In genomic region chr17:23585721-23586491, GRCm38 (mm10) we compare ENCODE assay signal across 8 mouse cellular contexts. TPM values are rescaled to one million over a fixed set of nuclear protein-coding genes. Genes with fewer than 3 reads are reported as not detected.
A peak's percentile ranks its signal among the peaks of the same experiment; 100 is the strongest.
DNase-seq lines count a peak whose midpoint lies in the region; ATAC-seq lines count a peak whose summit lies in the region.
"Had no signal": no experiment of that assay in that cellular context is flagged by ENCODE, and none has a peak within 500 bp of the region (broad histone marks: within the 10 kb centered on the region; RNA-seq: fewer than 3 reads in every experiment).

No protein-coding gene starts in this region.

- peak overlapping the region; percentile 70 for H3K9ac ChIP-seq in midbrain, embryonic 11.5 days (ENCODE audit: low read length)
- H3K9ac ChIP-seq in stomach, embryonic 16.5 days (ENCODE audit: low read length), result peak overlapping the region; percentile 90

- H3K4me2 ChIP-seq in midbrain, embryonic 11.5 days, result peak overlapping the region; percentile 80
- H3K4me2 ChIP-seq in stomach, embryonic 16.5 days (ENCODE audit: low read depth, low read length), result peak overlapping the region; percentile 87

- ATAC-seq in midbrain, embryonic 11.5 days (ENCODE audit: low FRiP score), result peak; percentile 89
- ATAC-seq in stomach, embryonic 16.5 days (ENCODE audit: insufficient read depth, low FRiP score), result peak; percentile 82

- no peaks in the 10 kb centered on the region for H3K9me3 ChIP-seq in midbrain, embryonic 11.5 days (ENCODE audit: control insufficient read depth, low read length)
- no peaks in the 10 kb centered on the region for H3K9me3 ChIP-seq in stomach, embryonic 16.5 days (replicated peaks; ENCODE audit: control insufficient read depth, low read length)

- WGBS in midbrain, embryonic 11.5 days, result under 1% methylated on average over 22 of the region's 22 CpGs
- WGBS in stomach, embryonic 16.5 days, result under 1% methylated on average over 22 of the region's 22 CpGs

- H3K27ac ChIP-seq in midbrain, embryonic 11.5 days (ENCODE audit: low read depth, low read length), result no peak overlapping the region
- H3K27ac ChIP-seq in stomach, embryonic 16.5 days (ENCODE audit: low read length), result no peak overlapping the region

- no peaks in the 10 kb centered on the region for H3K27me3 ChIP-seq in midbrain, embryonic 11.5 days (ENCODE audit: control insufficient read depth, insufficient read depth, low read length)
- H3K27me3 ChIP-seq in stomach, embryonic 16.5 days (ENCODE audit: control insufficient read depth, insufficient read depth, low read length), result no peaks in the 10 kb centered on the region

- peak; percentile 10 for DNase-seq in adrenal gland, postnatal 25 days
- peak; percentile 46 to 75 for DNase-seq in cerebellum, postnatal 4 days (ENCODE audit: low spot score in 2 of 2)
- DNase-seq in gastrocnemius, postnatal 4 days (ENCODE audit: low spot score in 2 of 2), result peak; percentile 41 to 58
- peak; percentile 31 for DNase-seq in kidney, adult 11 months
- DNase-seq in left cerebral cortex, postnatal 36 days (ENCODE audit: low spot score in 2 of 2), result peak; percentile 66 to 68
- DNase-seq in midbrain, embryonic 11.5 days (ENCODE audit: low spot score, missing footprints), result peak; percentile 97

- H3K36me3 ChIP-seq in midbrain, embryonic 11.5 days (ENCODE audit: control insufficient read depth, insufficient read depth, low read length), result peaks cover 3% of the 10 kb centered on the region; the same call in 1 of the 2 replicates
- H3K36me3 ChIP-seq in stomach, embryonic 16.5 days (ENCODE audit: control insufficient read depth, insufficient read depth, low read length), result no peaks in the 10 kb centered on the region

- H3K4me3 ChIP-seq in midbrain, embryonic 11.5 days (ENCODE audit: low read depth, low read length), result peak overlapping the region; percentile 46
- H3K4me3 ChIP-seq in stomach, embryonic 16.5 days (replicated peaks; ENCODE audit: low read length), result peak overlapping the region; percentile 82

- peaks cover 11% of the 10 kb centered on the region for H3K4me1 ChIP-seq in midbrain, embryonic 11.5 days (ENCODE audit: control insufficient read depth, insufficient read depth, low read length)
- H3K4me1 ChIP-seq in stomach, embryonic 16.5 days (ENCODE audit: control insufficient read depth, insufficient read depth, low read length), result peaks cover 7% of the 10 kb centered on the region

- intact Hi-C loops in left cerebral cortex, postnatal 36 days (cut with DNase I), result no loop called here

RNA-seq across cellular contexts. Expression of gene Zfp13, which starts 13.4 kb away (rescaled TPM):
- total RNA-seq in adrenal gland, postnatal 25 days (2021), result 11.1 and 12.8 TPM in 2 replicates
- total RNA-seq in gastrocnemius, postnatal 4 days (2021), result 1 to 10 TPM; 8.3 to 9.9 TPM
- 10 to 100 TPM; 26.0 to 26.4 TPM for total RNA-seq in left cerebral cortex, postnatal 36 days (2021)
- 16.3 and 16.5 TPM in 2 replicates for polyA plus RNA-seq in midbrain, embryonic 11.5 days (2014; fragmentation: Nextera tagmentation; extraction: Ambion mirVana)
- polyA plus RNA-seq in stomach, embryonic 16.5 days (2015; fragmentation: Nextera tagmentation; extraction: Ambion mirVana), result 11.5 and 11.8 TPM in 2 replicates

RNA-seq across cellular contexts. Expression of gene Zscan10, which starts 14.8 kb away (rescaled TPM):
- total RNA-seq in adrenal gland, postnatal 25 days (2021), result not detected in 2 replicates
- not detected for total RNA-seq in gastrocnemius, postnatal 4 days (2021)
- total RNA-seq in left cerebral cortex, postnatal 36 days (2021), result not detected
- 0.22 TPM in 1 of 2 replicates, not detected in the other for polyA plus RNA-seq in midbrain, embryonic 11.5 days (2014; fragmentation: Nextera tagmentation; extraction: Ambion mirVana)
- polyA plus RNA-seq in stomach, embryonic 16.5 days (2015; fragmentation: Nextera tagmentation; extraction: Ambion mirVana), result 0.15 TPM in 1 of 2 replicates, not detected in the other
- polyA plus RNA-seq: large intestine, adult 2 months had no signal

RNA-seq across cellular contexts. Expression of gene Zfp213, which starts 21.9 kb away (rescaled TPM):
- total RNA-seq in adrenal gland, postnatal 25 days (2021), result 12.0 and 12.8 TPM in 2 replicates
- 1 to 10 TPM; 4.7 to 5.3 TPM for total RNA-seq in gastrocnemius, postnatal 4 days (2021)
- 1 to 10 TPM; 6.0 to 6.8 TPM for total RNA-seq in left cerebral cortex, postnatal 36 days (2021)
- polyA plus RNA-seq in midbrain, embryonic 11.5 days (2014; fragmentation: Nextera tagmentation; extraction: Ambion mirVana), result 17.5 and 19.9 TPM in 2 replicates
- 15.1 and 17.2 TPM in 2 replicates for polyA plus RNA-seq in stomach, embryonic 16.5 days (2015; fragmentation: Nextera tagmentation; extraction: Ambion mirVana)

RNA-seq across cellular contexts. Expression of gene Mmp25, which starts 59.2 kb away (rescaled TPM):
- 0.18 TPM in 1 of 2 replicates, not detected in the other for total RNA-seq in adrenal gland, postnatal 25 days (2021)
- under 1 TPM; 0.70 to 0.71 TPM for total RNA-seq in gastrocnemius, postnatal 4 days (2021)
- total RNA-seq in left cerebral cortex, postnatal 36 days (2021), result under 1 TPM; 0.12 to 0.16 TPM
- polyA plus RNA-seq in midbrain, embryonic 11.5 days (2014; fragmentation: Nextera tagmentation; extraction: Ambion mirVana), result 0.43 and 0.61 TPM in 2 replicates
- 0.74 and 0.79 TPM in 2 replicates for polyA plus RNA-seq in stomach, embryonic 16.5 days (2015; fragmentation: Nextera tagmentation; extraction: Ambion mirVana)

Comparison
In these comparisons a context has a peak if more than half of its experiments do, and no peak if none do; other contexts are left out.
1. DNase-seq: peak in every context shown above with its lines; median percentile 97 in midbrain, embryonic 11.5 days; 67 in left cerebral cortex, postnatal 36 days; 60 in cerebellum, postnatal 4 days; 50 in gastrocnemius, postnatal 4 days; 31 in kidney, adult 11 months; 10 in adrenal gland, postnatal 25 days.